In the genomic region with DNA sequence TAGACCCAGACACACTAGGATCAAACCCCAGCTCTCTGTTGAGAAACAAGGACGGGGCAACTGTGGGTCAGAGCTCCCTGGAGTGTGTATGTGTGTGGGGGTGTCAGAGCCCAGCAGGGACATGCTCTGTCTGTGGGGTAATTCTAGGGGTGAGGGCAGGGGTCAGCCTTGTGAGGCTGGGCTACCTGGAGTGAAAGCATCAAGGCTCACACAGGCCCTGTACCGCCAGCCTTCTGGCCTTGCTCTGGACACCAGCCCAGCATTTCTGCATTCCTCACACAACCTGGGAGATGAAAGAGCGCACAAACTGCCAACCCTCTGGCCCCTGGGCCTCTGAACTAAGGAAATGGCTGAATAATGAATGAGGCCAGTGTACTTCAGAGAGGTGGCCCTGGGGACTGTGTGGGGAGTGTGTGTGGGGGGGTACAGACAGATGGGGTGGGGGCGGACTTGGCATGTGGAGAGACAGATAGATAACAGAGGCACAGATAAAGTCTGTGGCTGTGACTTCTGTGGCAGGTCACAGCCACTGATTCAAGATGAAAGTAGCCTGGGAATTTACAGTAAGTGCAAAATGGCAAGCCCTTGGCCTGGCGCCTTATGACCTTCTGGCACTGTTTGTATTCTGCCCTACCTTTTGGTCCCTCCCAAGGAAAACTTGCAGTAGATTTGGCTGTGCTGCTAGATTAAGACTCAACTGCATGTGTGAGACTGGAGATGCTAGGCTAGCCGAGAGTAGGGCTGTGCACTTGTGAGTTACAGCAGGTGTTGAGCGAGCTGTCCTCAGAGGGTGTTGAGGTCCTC, we compare ENCODE assay signal across 14 mouse cellular contexts.
DNase-seq lines count a peak whose midpoint lies in the region; ATAC-seq and TF ChIP-seq lines count a peak whose summit lies in the region.
"Had no signal": no experiment of that assay in that cellular context is flagged by ENCODE, and none has a peak within 500 bp of the region (broad histone marks: within the 10 kb centered on the region; RNA-seq: fewer than 3 reads in every experiment).

No protein-coding gene starts in this region.

- no peak for TF ChIP-seq CTCF in forebrain, postnatal 0 days (IDR thresholded peaks at IDR 0.05; ENCODE audit: low read depth)

- no peak overlapping the region for H3K9ac ChIP-seq in forebrain, postnatal 0 days
- H3K9ac ChIP-seq in forebrain, embryonic 15.5 days (replicated peaks), result no peak overlapping the region
- H3K9ac ChIP-seq in kidney, embryonic 15.5 days, result no peak overlapping the region

- intact Hi-C loops in left cerebral cortex, postnatal 36 days (cut with DNase I), result no loop called here

- H3K9me3 ChIP-seq in forebrain, postnatal 0 days (ENCODE audit: low read length), result no peaks in the 10 kb centered on the region
- no peaks in the 10 kb centered on the region for H3K9me3 ChIP-seq in forebrain, embryonic 15.5 days
- no peaks in the 10 kb centered on the region for H3K9me3 ChIP-seq in kidney, embryonic 15.5 days (replicated peaks)
- H3K9me3 ChIP-seq: megakaryocyte, embryonic 14.5 days had no signal

- WGBS in forebrain, postnatal 0 days, result 59% methylated on average over 7 of the region's 7 CpGs
- WGBS in forebrain, embryonic 15.5 days, result 64% methylated on average over 7 of the region's 7 CpGs
- WGBS in kidney, embryonic 15.5 days, result 59% methylated on average over 7 of the region's 7 CpGs

- H3K27ac ChIP-seq in forebrain, postnatal 0 days (ENCODE audit: low read depth, low read length), result no peak overlapping the region
- H3K27ac ChIP-seq in forebrain, embryonic 15.5 days (replicated peaks), result no peak overlapping the region
- H3K27ac ChIP-seq in kidney, embryonic 15.5 days, result no peak overlapping the region
- H3K27ac ChIP-seq: layer of hippocampus, adult 2 months had no signal

- H3K4me1 ChIP-seq in forebrain, postnatal 0 days (ENCODE audit: insufficient read depth), result no peaks in the 10 kb centered on the region
- H3K4me1 ChIP-seq in forebrain, embryonic 15.5 days, result no peaks in the 10 kb centered on the region
- H3K4me1 ChIP-seq in kidney, embryonic 15.5 days, result peaks cover 6% of the 10 kb centered on the region
- H3K4me1 ChIP-seq: megakaryocyte, embryonic 14.5 days had no signal

- no peaks in the 10 kb centered on the region for H3K36me3 ChIP-seq in forebrain, postnatal 0 days (ENCODE audit: insufficient read depth)
- H3K36me3 ChIP-seq in forebrain, embryonic 15.5 days, result no peaks in the 10 kb centered on the region
- no peaks in the 10 kb centered on the region for H3K36me3 ChIP-seq in kidney, embryonic 15.5 days

- ATAC-seq in forebrain, postnatal 0 days, result peak; percentile 25; the same call in 1 of the 2 replicates
- no peak for ATAC-seq in forebrain, embryonic 15.5 days (replicated peaks)
- 0 out of 2 replicates have a peak, but pooled peaks have one; percentile 33 for ATAC-seq in kidney, embryonic 15.5 days (replicated peaks; ENCODE audit: low FRiP score)
- ATAC-seq: Patski had no signal

- H3K4me2 ChIP-seq in forebrain, postnatal 0 days (ENCODE audit: low read depth), result no peak overlapping the region
- no peak overlapping the region for H3K4me2 ChIP-seq in forebrain, embryonic 15.5 days (replicated peaks)
- no peak overlapping the region for H3K4me2 ChIP-seq in kidney, embryonic 15.5 days

- H3K4me3 ChIP-seq in forebrain, postnatal 0 days (ENCODE audit: low read depth, low read length), result no peak overlapping the region
- H3K4me3 ChIP-seq in forebrain, embryonic 15.5 days, result no peak overlapping the region
- H3K4me3 ChIP-seq in kidney, embryonic 15.5 days (replicated peaks), result no peak overlapping the region
- H3K4me3 ChIP-seq: layer of hippocampus, adult 2 months; megakaryocyte, embryonic 14.5 days had no signal

- H3K27me3 ChIP-seq in forebrain, postnatal 0 days (ENCODE audit: insufficient read depth, low read length), result no peaks in the 10 kb centered on the region
- H3K27me3 ChIP-seq in forebrain, embryonic 15.5 days, result no peaks in the 10 kb centered on the region
- no peaks in the 10 kb centered on the region for H3K27me3 ChIP-seq in kidney, embryonic 15.5 days
- H3K27me3 ChIP-seq: megakaryocyte, embryonic 14.5 days had no signal

- DNase-seq in forebrain, postnatal 0 days, result no peak
- DNase-seq in right cerebral cortex, postnatal 10 days (ENCODE audit: low spot score in 2 of 2), result peak; percentile 41 to 49
- DNase-seq in right cerebral cortex, adult 2 months (ENCODE audit: low spot score in 2 of 2), result no peak
- no peak for DNase-seq in lung, postnatal 36 days
- DNase-seq in left cerebral cortex, postnatal 36 days (ENCODE audit: low spot score in 2 of 2), result no peak
- DNase-seq: gastrocnemius, postnatal 14 days; heart, postnatal 14 days; lung, adult 18-20 months; thymus, adult 18-20 months had no signal

Comparison
In these comparisons a context has a peak if more than half of its experiments do, and no peak if none do; other contexts are left out.
1. DNase-seq: peak in right cerebral cortex, postnatal 10 days (2 of 2); none in forebrain, postnatal 0 days (single experiment), right cerebral cortex, adult 2 months (0 of 2), lung, postnatal 36 days (single experiment) and left cerebral cortex, postnatal 36 days (0 of 2).